Mouse (Mus musculus): ENCODE results near the gene Nap1l1.
A peak's percentile ranks its signal among the peaks of the same experiment; 100 is the strongest.
"Not testable (repeated sequence)": the region's sequence is repeated elsewhere in the genome, so short reads cannot be mapped to it uniquely, and the experiment has no call there.

Gene Nap1l1

DNA sequence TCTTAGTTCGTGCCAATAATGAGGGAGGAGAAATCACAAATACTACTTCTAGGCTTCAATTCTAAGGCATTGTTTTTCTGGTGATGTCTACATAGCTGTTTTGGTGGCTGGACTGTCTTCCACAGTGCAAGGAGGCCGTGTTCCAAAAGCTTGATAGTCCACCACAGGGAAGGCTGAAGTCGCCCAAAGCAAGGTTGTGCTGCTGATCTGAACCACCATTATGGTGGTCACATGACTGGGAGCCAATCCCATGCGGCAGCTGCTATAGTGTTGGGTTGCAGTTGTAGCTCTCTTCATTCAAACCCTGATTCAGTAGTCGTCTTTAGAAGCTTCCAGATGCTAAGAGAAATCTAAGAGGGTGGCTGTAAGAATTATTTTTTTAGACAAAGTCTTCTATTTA, 6.6 kb downstream of the Nap1l1 start:
- no peak for DNase-seq (ENCODE audit: low read depth, low spot score)

DNA sequence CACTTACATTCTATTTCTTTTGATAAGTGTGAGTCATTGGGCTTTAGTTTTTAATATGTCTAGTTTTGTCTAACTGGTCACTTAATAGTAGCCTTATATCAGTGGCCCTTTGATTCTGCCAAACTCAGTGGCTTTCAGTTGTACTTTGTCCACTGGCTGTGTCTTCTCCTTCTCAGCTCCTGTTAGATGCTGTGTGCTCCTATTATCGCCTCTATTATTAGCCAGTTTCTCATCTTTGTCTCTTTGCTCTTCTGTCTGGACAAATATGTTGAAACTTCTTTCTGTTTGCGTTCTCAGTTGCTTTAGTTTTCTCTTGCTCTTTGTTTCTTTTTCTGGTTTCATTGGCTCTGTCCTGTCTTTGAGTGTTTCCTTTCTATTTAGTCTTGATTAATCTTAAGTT, 9.6 kb downstream of the Nap1l1 start:
- no peak for DNase-seq (ENCODE audit: low read depth, low spot score)

- DNase-seq (ENCODE audit: low read depth, low spot score): no peak
These were observed 11.1 kb downstream of the Nap1l1 start for GRCm38 (mm10) chr10:111484079-111484478.

GRCm38 (mm10) chr10:111488793-111489192, 15.8 kb downstream of the Nap1l1 start:
- no peak for DNase-seq (ENCODE audit: low read depth, low spot score)

- DNase-seq (ENCODE audit: low read depth, low spot score): not testable (repeated sequence)
These were observed 17.1 kb downstream of the Nap1l1 start for GRCm38 (mm10) chr10:111490079-111490478.

DNA sequence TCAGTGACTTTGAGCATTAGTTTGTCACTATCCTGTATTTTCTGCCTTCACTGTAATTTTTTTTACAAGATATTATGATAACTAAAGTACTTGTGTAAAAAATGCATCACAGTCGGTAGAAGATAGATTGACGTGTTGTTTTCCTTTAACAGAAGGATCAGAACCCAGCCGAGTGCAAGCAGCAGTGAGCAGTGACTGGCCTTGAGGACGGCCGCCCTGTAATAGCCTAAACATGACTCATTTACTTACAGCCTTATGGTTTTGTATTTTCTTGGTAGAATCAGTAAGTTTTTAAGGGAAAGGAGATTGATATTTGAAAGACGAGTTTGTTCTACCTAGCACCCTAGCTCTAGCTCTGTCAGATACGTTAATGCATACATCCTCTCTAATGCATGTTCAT, 22.9 kb downstream of the Nap1l1 start:
- no peak for DNase-seq (ENCODE audit: low read depth, low spot score)

DNA sequence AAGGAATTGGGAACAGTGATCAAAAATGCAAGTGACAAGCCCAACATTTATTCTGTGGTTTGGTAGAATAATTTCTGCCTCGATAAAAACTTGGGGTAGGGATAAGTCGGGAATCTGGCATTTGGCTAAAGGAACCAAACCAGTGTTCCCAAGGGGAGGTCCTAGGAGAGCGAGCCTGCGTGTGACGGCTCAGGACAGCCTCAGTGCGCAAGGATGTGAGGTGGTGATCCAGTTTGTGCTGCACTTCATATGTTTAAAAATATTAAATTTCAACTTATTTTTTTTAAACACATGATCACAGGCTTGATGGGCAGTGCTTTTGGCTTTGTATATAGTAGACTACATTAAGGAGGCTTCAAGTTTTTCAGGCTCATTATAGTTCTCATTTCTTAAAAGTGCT, 26.9 kb downstream of the Nap1l1 start:
- DNase-seq (ENCODE audit: low read depth, low spot score): no peak

- DNase-seq (ENCODE audit: low read depth, low spot score): peak; percentile 64
These were observed 30.0 kb downstream of the Nap1l1 start for GRCm38 (mm10) chr10:111503071-111503470.

- DNase-seq (ENCODE audit: low read depth, low spot score): no peak
These were observed 30.7 kb downstream of the Nap1l1 start for GRCm38 (mm10) chr10:111503716-111504115.

DNA sequence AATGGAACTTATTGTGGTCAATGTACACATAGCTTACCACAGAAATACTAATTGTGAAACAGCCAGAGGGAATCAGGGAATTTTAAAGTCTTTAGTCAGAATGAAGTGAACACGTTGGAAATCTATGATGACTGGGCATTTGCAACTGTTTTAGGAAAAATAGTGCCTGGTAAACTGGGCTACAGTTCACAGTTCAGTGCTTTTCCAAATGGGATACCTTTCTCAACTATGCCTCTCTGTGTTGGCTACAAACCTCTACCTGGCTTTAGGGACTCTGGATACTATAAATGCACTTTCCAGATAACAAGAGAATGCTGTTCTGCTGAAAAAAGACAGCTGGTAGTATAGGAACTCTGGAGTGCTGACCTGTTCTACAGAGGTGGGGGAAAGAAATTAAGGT, 31.6 kb downstream of the Nap1l1 start:
- no peak for DNase-seq (ENCODE audit: low read depth, low spot score)

- no peak for DNase-seq (ENCODE audit: low read depth, low spot score)
These were observed 32.4 kb downstream of the Nap1l1 start for GRCm38 (mm10) chr10:111505406-111505805.

GRCm38 (mm10) chr10:111506101-111506925, 33.3 kb downstream of the Nap1l1 start, which contains the start of gene Phlda1:
Phlda1 (plus strand) TSS chr10:111506286.
- peak; percentile 47 for DNase-seq (ENCODE audit: low read depth, low spot score)

DNA sequence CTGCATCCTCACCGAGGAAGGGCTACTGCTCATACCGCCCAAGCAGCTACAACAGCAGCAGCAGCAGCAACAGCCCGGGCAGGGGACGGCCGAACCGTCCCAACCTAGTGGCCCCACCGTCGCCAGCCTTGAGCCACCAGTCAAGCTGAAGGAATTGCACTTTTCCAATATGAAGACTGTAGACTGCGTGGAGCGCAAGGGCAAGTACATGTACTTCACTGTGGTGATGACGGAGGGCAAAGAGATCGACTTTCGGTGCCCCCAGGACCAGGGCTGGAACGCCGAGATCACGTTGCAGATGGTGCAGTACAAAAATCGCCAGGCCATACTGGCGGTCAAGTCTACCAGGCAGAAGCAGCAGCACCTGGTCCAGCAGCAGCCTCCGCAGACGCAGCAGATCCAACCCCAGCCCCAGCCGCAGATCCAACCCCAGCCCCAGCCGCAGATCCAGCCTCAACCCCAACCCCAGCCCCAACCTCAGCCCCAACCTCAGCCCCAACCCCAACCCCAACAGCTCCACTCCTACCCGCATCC, 34.0 kb downstream of the Nap1l1 start:
- DNase-seq (ENCODE audit: low read depth, low spot score): no peak

GRCm38 (mm10) chr10:111507460-111508211, 34.6 kb downstream of the Nap1l1 start:
- DNase-seq (ENCODE audit: low read depth, low spot score): no peak

GRCm38 (mm10) chr10:111508324-111509080, 35.5 kb downstream of the Nap1l1 start:
- no peak for DNase-seq (ENCODE audit: low read depth, low spot score)

DNA sequence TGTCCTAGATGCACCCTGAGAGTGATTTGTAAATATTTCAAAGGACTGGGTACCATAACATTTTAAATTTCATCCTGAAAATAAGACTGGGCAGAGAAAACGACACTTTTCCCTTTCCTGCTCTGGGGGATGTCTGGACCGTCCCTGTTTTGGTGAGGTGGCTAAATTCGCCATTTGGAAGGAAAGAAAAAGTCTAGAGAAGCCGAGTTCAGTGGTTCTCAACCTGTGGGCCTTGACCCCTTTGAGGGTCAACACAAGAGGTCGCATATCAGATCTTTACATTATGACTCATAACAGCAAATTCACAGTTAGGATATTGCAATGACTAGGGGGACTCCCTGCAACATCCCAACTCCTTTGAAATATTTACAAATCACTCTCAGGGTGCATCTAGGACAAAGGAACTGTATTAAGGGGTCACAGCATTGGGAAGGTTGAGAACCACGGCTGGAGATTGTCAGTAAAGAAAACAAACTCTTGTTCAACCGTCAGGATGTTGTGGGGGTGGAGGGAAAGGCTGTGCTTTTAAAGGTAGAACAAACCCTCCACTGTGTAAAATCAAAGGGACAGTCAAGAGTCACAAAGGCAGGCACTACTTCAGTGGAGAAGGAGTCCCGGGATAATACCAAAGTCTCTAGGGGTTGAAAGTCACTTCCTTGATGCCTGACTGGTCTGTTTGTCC, 36.2 kb downstream of the Nap1l1 start:
- DNase-seq (ENCODE audit: low read depth, low spot score): no peak

DNA sequence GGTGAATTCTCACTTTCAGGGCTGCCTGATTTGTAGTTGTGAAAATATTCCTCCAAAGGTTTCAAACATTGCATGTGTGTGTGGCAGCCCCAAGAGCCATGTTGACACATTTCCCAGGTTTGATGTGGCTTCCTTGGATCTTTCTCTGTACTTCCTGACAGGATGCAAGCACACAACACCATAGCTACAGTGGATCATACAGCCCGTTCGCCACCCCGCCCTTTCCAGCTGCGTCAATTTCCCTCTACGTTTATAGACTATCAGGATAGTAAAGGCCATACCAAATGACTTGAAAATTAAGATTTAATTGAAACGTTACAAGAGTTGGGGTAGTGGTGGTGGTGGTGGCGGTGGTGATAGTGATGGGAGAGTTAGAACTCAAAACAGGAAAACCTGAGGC, 37.0 kb downstream of the Nap1l1 start:
- no peak for DNase-seq (ENCODE audit: low read depth, low spot score)

DNA sequence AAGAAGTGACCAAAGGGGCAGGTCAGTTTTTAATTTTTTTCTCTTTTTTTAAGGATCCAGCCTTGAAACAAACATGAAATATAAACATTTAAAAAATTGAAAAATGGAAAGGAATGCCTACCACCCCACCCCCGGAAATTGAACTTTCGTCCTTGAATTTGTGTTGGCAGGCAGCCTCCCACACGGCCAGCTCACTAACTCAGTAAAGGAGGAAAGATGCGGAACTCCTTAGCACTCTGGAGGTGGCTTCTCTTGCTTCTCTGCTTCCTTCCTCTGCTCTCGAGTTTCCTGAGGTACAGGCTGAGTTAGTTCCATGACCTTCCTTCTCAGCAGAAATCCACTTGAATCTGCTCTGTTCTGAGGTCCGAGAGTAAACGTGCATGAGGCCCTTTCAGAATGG, 37.8 kb downstream of the Nap1l1 start:
- no peak for DNase-seq (ENCODE audit: low read depth, low spot score)

GRCm38 (mm10) chr10:111512036-111512568, 39.1 kb downstream of the Nap1l1 start:
- DNase-seq (ENCODE audit: low read depth, low spot score): no peak

DNA sequence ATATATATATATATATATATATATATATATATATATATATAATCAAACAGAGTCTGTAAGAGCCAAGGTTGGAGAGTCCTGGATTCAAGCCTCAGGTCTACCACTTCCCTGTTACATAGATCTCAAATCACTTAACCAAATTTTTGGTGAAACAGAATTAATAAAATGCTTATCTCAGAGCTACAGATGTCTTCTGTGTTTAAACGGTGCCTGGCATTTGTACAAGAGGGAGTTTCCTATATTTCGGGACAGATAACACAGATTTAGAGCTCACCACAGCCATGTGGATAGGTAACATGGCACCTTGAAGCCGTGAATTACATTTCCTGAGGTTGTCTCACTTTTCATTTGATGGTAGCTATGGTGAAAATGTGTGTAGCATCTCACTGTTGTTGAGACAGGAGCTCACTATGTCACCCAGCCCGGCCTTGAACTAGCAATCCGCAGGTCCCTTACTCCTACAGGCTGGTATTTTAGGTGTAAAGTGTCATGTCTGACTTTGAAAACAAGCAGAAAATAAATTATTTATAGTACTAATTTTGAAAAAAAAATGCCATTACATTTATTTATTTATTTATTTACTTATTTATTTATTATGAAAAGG, 41.4 kb downstream of the Nap1l1 start:
- no peak for DNase-seq (ENCODE audit: low read depth, low spot score)
